Mouse (Mus musculus): ENCODE measurements at regions not wholly inside any gene's neighbourhood (a gene's known extent, or its start where the extent isn't known, plus 50 kb on each side); places are given as distances from the start of the nearest gene placed in this dataset.

DNA sequence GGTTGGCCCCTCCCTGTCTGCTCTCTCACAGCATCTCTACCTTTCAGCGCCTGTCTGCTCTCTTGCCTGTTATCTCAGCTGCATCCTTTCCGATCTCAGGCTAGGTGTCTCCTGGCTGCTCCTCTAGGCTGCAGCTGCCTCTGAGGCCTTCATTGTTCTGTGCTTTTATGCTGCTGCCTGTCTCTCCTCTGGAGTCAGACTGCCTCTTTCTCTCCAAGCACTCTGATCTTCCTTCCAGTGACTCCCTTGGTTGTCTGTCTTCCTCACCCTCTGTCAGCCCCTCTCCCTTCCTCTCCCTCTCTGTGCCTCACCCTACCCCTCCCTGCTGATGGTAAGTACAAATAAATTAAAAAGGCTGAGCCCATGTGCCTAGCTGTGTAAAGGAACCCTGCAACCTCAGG lies 155.7 kb upstream of the Lrfn2 start:
- TF ChIP-seq POLR2A (IDR thresholded peaks at IDR 0.05; ENCODE audit: low read depth, low read length) (no peak), CTCF (IDR thresholded peaks at IDR 0.05; ENCODE audit: borderline replicate concordance, insufficient read depth, low read length) (no peak)
